Mouse (Mus musculus): ENCODE measurements at regions not wholly inside any gene's neighbourhood (a gene's known extent, or its start where the extent isn't known, plus 50 kb on each side); places are given as distances from the start of the nearest gene placed in this dataset.

- TF ChIP-seq POLR2A (IDR thresholded peaks at IDR 0.05; ENCODE audit: borderline replicate concordance, extremely low read depth, insufficient read depth, insufficient read length): no peak
- DNase-seq (ENCODE audit: low spot score): no peak
- Histone ChIP-seq H3K9me3 (ENCODE audit: control insufficient read depth, low read length) (no peaks in the 10 kb centered on the region), H3K4me2 (replicated peaks; ENCODE audit: low read depth, low read length, severe bottlenecking) (no peak overlapping the region), H3K4me1 (ENCODE audit: control insufficient read depth, insufficient read depth, low read length) (peaks cover 6% of the 10 kb centered on the region; the same call in 1 of the 2 replicates), H3K36me3 (ENCODE audit: control insufficient read depth, insufficient read depth, low read length) (no peaks in the 10 kb centered on the region), H3K9ac (ENCODE audit: low read depth, low read length, severe bottlenecking) (no peak overlapping the region), H3K4me3 (replicated peaks; ENCODE audit: low read length) (no peak overlapping the region), H3K27me3 (ENCODE audit: control insufficient read depth, insufficient read depth, low read length) (no peaks in the 10 kb centered on the region), H3K27ac (replicated peaks; ENCODE audit: low read depth, low read length) (no peak overlapping the region)
- 66% methylated on average over 6 of the region's 6 CpGs for WGBS
- ATAC-seq (ENCODE audit: low FRiP score, low read depth): no peak
Observed at GRCm38 (mm10) chr7:70433358-70433757, 66.8 kb upstream of the Nr2f2 start.

GRCm38 (mm10) chr7:70431712-70432111, 65.2 kb upstream of the Nr2f2 start:
- WGBS: 74% methylated on average over 2 of the region's 2 CpGs
- Histone ChIP-seq H3K9me3 (ENCODE audit: control insufficient read depth, low read length) (no peaks in the 10 kb centered on the region), H3K27ac (replicated peaks; ENCODE audit: low read depth, low read length) (no peak overlapping the region), H3K9ac (ENCODE audit: low read depth, low read length, severe bottlenecking) (no peak overlapping the region), H3K36me3 (ENCODE audit: control insufficient read depth, insufficient read depth, low read length) (no peaks in the 10 kb centered on the region), H3K4me3 (replicated peaks; ENCODE audit: low read length) (no peak overlapping the region), H3K4me1 (ENCODE audit: control insufficient read depth, insufficient read depth, low read length) (peaks cover 6% of the 10 kb centered on the region; the same call in 1 of the 2 replicates), H3K27me3 (ENCODE audit: control insufficient read depth, insufficient read depth, low read length) (no peaks in the 10 kb centered on the region), H3K4me2 (replicated peaks; ENCODE audit: low read depth, low read length, severe bottlenecking) (no peak overlapping the region)
- TF ChIP-seq POLR2A (IDR thresholded peaks at IDR 0.05; ENCODE audit: borderline replicate concordance, extremely low read depth, insufficient read depth, insufficient read length): no peak
- DNase-seq (ENCODE audit: low spot score) (no peak), ATAC-seq (ENCODE audit: low FRiP score, low read depth) (no peak)

GRCm38 (mm10) chr7:70429326-70429725, 62.8 kb upstream of the Nr2f2 start:
- ATAC-seq (ENCODE audit: low FRiP score, low read depth): no peak
- Histone ChIP-seq H3K4me2 (replicated peaks; ENCODE audit: low read depth, low read length, severe bottlenecking) (no peak overlapping the region), H3K27me3 (ENCODE audit: control insufficient read depth, insufficient read depth, low read length) (no peaks in the 10 kb centered on the region), H3K4me1 (ENCODE audit: control insufficient read depth, insufficient read depth, low read length) (peaks cover 6% of the 10 kb centered on the region; the same call in 1 of the 2 replicates), H3K27ac (replicated peaks; ENCODE audit: low read depth, low read length) (no peak overlapping the region), H3K4me3 (replicated peaks; ENCODE audit: low read length) (no peak overlapping the region), H3K9me3 (ENCODE audit: control insufficient read depth, low read length) (no peaks in the 10 kb centered on the region), H3K9ac (ENCODE audit: low read depth, low read length, severe bottlenecking) (no peak overlapping the region), H3K36me3 (ENCODE audit: control insufficient read depth, insufficient read depth, low read length) (no peaks in the 10 kb centered on the region)
- TF ChIP-seq POLR2A (IDR thresholded peaks at IDR 0.05; ENCODE audit: borderline replicate concordance, extremely low read depth, insufficient read depth, insufficient read length): no peak
- WGBS: 34% methylated on average over 2 of the region's 2 CpGs
- no peak for DNase-seq (ENCODE audit: low spot score)

GRCm38 (mm10) chr7:70424231-70424620, 57.7 kb upstream of the Nr2f2 start:
- no peaks in the 10 kb centered on the region for H3K27me3 ChIP-seq (ENCODE audit: control insufficient read depth, insufficient read depth, low read length)

GRCm38 (mm10) chr7:70423524-70424230, 57.1 kb upstream of the Nr2f2 start:
- Histone ChIP-seq H3K4me1 (ENCODE audit: control insufficient read depth, insufficient read depth, low read length) (no peaks in the 10 kb centered on the region), H3K9me3 (ENCODE audit: control insufficient read depth, low read length) (no peaks in the 10 kb centered on the region), H3K4me2 (replicated peaks; ENCODE audit: low read depth, low read length, severe bottlenecking) (no peak overlapping the region), H3K4me3 (replicated peaks; ENCODE audit: low read length) (no peak overlapping the region), H3K36me3 (ENCODE audit: control insufficient read depth, insufficient read depth, low read length) (no peaks in the 10 kb centered on the region), H3K27me3 (ENCODE audit: control insufficient read depth, insufficient read depth, low read length) (no peaks in the 10 kb centered on the region), H3K9ac (ENCODE audit: low read depth, low read length, severe bottlenecking) (no peak overlapping the region), H3K27ac (replicated peaks; ENCODE audit: low read depth, low read length) (no peak overlapping the region)
- TF ChIP-seq POLR2A (IDR thresholded peaks at IDR 0.05; ENCODE audit: borderline replicate concordance, extremely low read depth, insufficient read depth, insufficient read length): no peak
- ATAC-seq (ENCODE audit: low FRiP score, low read depth) (no peak), DNase-seq (ENCODE audit: low spot score) (no peak)
- 76% methylated on average over 10 of the region's 10 CpGs for WGBS

More at GRCm38 (mm10) chr7:70424231-70424620, 57.7 kb upstream of the Nr2f2 start:
- Histone ChIP-seq H3K4me2 (replicated peaks; ENCODE audit: low read depth, low read length, severe bottlenecking) (no peak overlapping the region), H3K9ac (ENCODE audit: low read depth, low read length, severe bottlenecking) (no peak overlapping the region), H3K4me3 (replicated peaks; ENCODE audit: low read length) (no peak overlapping the region), H3K4me1 (ENCODE audit: control insufficient read depth, insufficient read depth, low read length) (no peaks in the 10 kb centered on the region), H3K36me3 (ENCODE audit: control insufficient read depth, insufficient read depth, low read length) (no peaks in the 10 kb centered on the region), H3K27ac (replicated peaks; ENCODE audit: low read depth, low read length) (no peak overlapping the region), H3K9me3 (ENCODE audit: control insufficient read depth, low read length) (no peaks in the 10 kb centered on the region)
- TF ChIP-seq POLR2A (IDR thresholded peaks at IDR 0.05; ENCODE audit: borderline replicate concordance, extremely low read depth, insufficient read depth, insufficient read length): no peak
- ATAC-seq (ENCODE audit: low FRiP score, low read depth): no peak
- no peak for DNase-seq (ENCODE audit: low spot score)
- WGBS: 53% methylated on average over 4 of the region's 4 CpGs

Measured in limb, embryonic 14.5 days (tissue).